Mouse (Mus musculus): ENCODE measurements around the gene Zfp607b. TPM values are rescaled to one million over a fixed set of nuclear protein-coding genes. Genes with fewer than 3 reads are reported as not detected.

The Zfp607b gene
- polyA plus RNA-seq, 1 experiment from 2014 or later, result 7.8 TPM

GRCm38 (mm10) chr7:27674522-27675221, 14.5 kb upstream of the Zfp607b start, which contains the start of gene Map3k10:
Gene Map3k10, minus strand, starts transcription at chr7:27674598.
- Histone ChIP-seq H3K27me3 (ENCODE audit: control insufficient read depth, insufficient read depth, low read length) (no peaks in the 10 kb centered on the region), H3K36me3 (ENCODE audit: control insufficient read depth, insufficient read depth, low read length) (peaks cover 8% of the 10 kb centered on the region; the same call in 1 of the 2 replicates), H3K9me3 (ENCODE audit: control insufficient read depth, low read length) (no peaks in the 10 kb centered on the region), H3K4me1 (replicated peaks; ENCODE audit: control insufficient read depth, insufficient read depth, low read length) (peaks cover 17% of the 10 kb centered on the region; the same call in 1 of the 2 replicates), H3K4me3 (ENCODE audit: low read depth, low read length) (peak within 1 kb of the TSS; percentile 94), H3K9ac (ENCODE audit: low read length) (peak within 1 kb of the TSS; percentile 74), H3K27ac (ENCODE audit: low read depth, low read length) (peak within 1 kb of the TSS; percentile 86), H3K4me2 (ENCODE audit: low read depth, low read length, severe bottlenecking) (peak within 1 kb of the TSS; percentile 91)
- WGBS, result under 1% methylated on average over 31 of the region's 31 CpGs
- peak; percentile 97 for ATAC-seq (replicated peaks; ENCODE audit: low FRiP score)
- peak; percentile 95 for DNase-seq (ENCODE audit: low spot score)

GRCm38 (mm10) chr7:27675222-27675612, 13.9 kb upstream of the Zfp607b start:
- H3K4me3 ChIP-seq (ENCODE audit: low read depth, low read length), result peak overlapping the region; percentile 94
- DNase-seq (ENCODE audit: low spot score), result no peak
- no peaks in the 10 kb centered on the region for H3K9me3 ChIP-seq (ENCODE audit: control insufficient read depth, low read length)
- no peak for ATAC-seq (replicated peaks; ENCODE audit: low FRiP score)
- peak overlapping the region; percentile 91 for H3K4me2 ChIP-seq (ENCODE audit: low read depth, low read length, severe bottlenecking)
- peaks cover 5% of the 10 kb centered on the region; the same call in 1 of the 2 replicates for H3K36me3 ChIP-seq (ENCODE audit: control insufficient read depth, insufficient read depth, low read length)
- peaks cover 17% of the 10 kb centered on the region; the same call in 1 of the 2 replicates for H3K4me1 ChIP-seq (replicated peaks; ENCODE audit: control insufficient read depth, insufficient read depth, low read length)
- peak overlapping the region; percentile 74 for H3K9ac ChIP-seq (ENCODE audit: low read length)
- 31% methylated on average over 14 of the region's 14 CpGs for WGBS
- no peaks in the 10 kb centered on the region for H3K27me3 ChIP-seq (ENCODE audit: control insufficient read depth, insufficient read depth, low read length)
- no peak overlapping the region for H3K27ac ChIP-seq (ENCODE audit: low read depth, low read length)

- 71% methylated on average over 2 of the region's 2 CpGs for WGBS
Observed at GRCm38 (mm10) chr7:27683218-27683617, 5.9 kb upstream of the Zfp607b start.

GRCm38 (mm10) chr7:27685220-27685619, 3.9 kb upstream of the Zfp607b start:
- 42% methylated on average over 5 of the region's 5 CpGs for WGBS
- Histone ChIP-seq H3K27ac (ENCODE audit: low read depth, low read length) (no peak overlapping the region), H3K27me3 (ENCODE audit: control insufficient read depth, insufficient read depth, low read length) (no peaks in the 10 kb centered on the region), H3K9ac (ENCODE audit: low read length) (peak overlapping the region; percentile 41; the same call in 1 of the 2 replicates), H3K4me1 (replicated peaks; ENCODE audit: control insufficient read depth, insufficient read depth, low read length) (0 out of 2 replicates have a peak, but pooled peaks cover 2% of the 10 kb centered on the region), H3K4me2 (ENCODE audit: low read depth, low read length, severe bottlenecking) (peak overlapping the region; percentile 46), H3K36me3 (ENCODE audit: control insufficient read depth, insufficient read depth, low read length) (no peaks in the 10 kb centered on the region), H3K4me3 (ENCODE audit: low read depth, low read length) (no peak overlapping the region), H3K9me3 (ENCODE audit: control insufficient read depth, low read length) (no peaks in the 10 kb centered on the region)
- ATAC-seq (replicated peaks; ENCODE audit: low FRiP score) (no peak), DNase-seq (ENCODE audit: low spot score) (no peak)

More at GRCm38 (mm10) chr7:27683218-27683617, 5.9 kb upstream of the Zfp607b start:
- H3K9ac ChIP-seq (ENCODE audit: low read length), result no peak overlapping the region
- no peaks in the 10 kb centered on the region for H3K4me1 ChIP-seq (replicated peaks; ENCODE audit: control insufficient read depth, insufficient read depth, low read length)
- no peak overlapping the region for H3K27ac ChIP-seq (ENCODE audit: low read depth, low read length)
- H3K36me3 ChIP-seq (ENCODE audit: control insufficient read depth, insufficient read depth, low read length), result no peaks in the 10 kb centered on the region
- H3K4me2 ChIP-seq (ENCODE audit: low read depth, low read length, severe bottlenecking), result no peak overlapping the region
- ATAC-seq (replicated peaks; ENCODE audit: low FRiP score) (no peak), DNase-seq (ENCODE audit: low spot score) (no peak)
- H3K27me3 ChIP-seq (ENCODE audit: control insufficient read depth, insufficient read depth, low read length), result no peaks in the 10 kb centered on the region
- no peak overlapping the region for H3K4me3 ChIP-seq (ENCODE audit: low read depth, low read length)
- H3K9me3 ChIP-seq (ENCODE audit: control insufficient read depth, low read length), result no peaks in the 10 kb centered on the region

- Histone ChIP-seq H3K36me3 (ENCODE audit: control insufficient read depth, insufficient read depth, low read length) (no peaks in the 10 kb centered on the region), H3K27ac (ENCODE audit: low read depth, low read length) (no peak overlapping the region), H3K4me2 (ENCODE audit: low read depth, low read length, severe bottlenecking) (peak overlapping the region; percentile 46), H3K4me1 (replicated peaks; ENCODE audit: control insufficient read depth, insufficient read depth, low read length) (0 out of 2 replicates have a peak, but pooled peaks cover 2% of the 10 kb centered on the region), H3K9me3 (ENCODE audit: control insufficient read depth, low read length) (no peaks in the 10 kb centered on the region), H3K4me3 (ENCODE audit: low read depth, low read length) (no peak overlapping the region), H3K27me3 (ENCODE audit: control insufficient read depth, insufficient read depth, low read length) (no peaks in the 10 kb centered on the region), H3K9ac (ENCODE audit: low read length) (peak overlapping the region; percentile 41; the same call in 1 of the 2 replicates)
- ATAC-seq (replicated peaks; ENCODE audit: low FRiP score), result no peak
- under 1% methylated on average over 6 of the region's 6 CpGs for WGBS
- DNase-seq (ENCODE audit: low spot score), result no peak
Observed at GRCm38 (mm10) chr7:27685681-27686080, 3.5 kb upstream of the Zfp607b start.

- Histone ChIP-seq H3K36me3 (ENCODE audit: control insufficient read depth, insufficient read depth, low read length) (no peaks in the 10 kb centered on the region), H3K27ac (ENCODE audit: low read depth, low read length) (no peak overlapping the region), H3K4me1 (replicated peaks; ENCODE audit: control insufficient read depth, insufficient read depth, low read length) (0 out of 2 replicates have a peak, but pooled peaks cover 2% of the 10 kb centered on the region), H3K27me3 (ENCODE audit: control insufficient read depth, insufficient read depth, low read length) (no peaks in the 10 kb centered on the region), H3K4me2 (ENCODE audit: low read depth, low read length, severe bottlenecking) (no peak overlapping the region), H3K9me3 (ENCODE audit: control insufficient read depth, low read length) (no peaks in the 10 kb centered on the region), H3K4me3 (ENCODE audit: low read depth, low read length) (no peak overlapping the region), H3K9ac (ENCODE audit: low read length) (no peak overlapping the region)
- no peak for DNase-seq (ENCODE audit: low spot score)
- ATAC-seq (replicated peaks; ENCODE audit: low FRiP score), result no peak
- 87% methylated on average over 1 of the region's 1 CpGs for WGBS
Observed at GRCm38 (mm10) chr7:27687043-27687442, 2.1 kb upstream of the Zfp607b start.

- DNase-seq (ENCODE audit: low spot score) (no peak), ATAC-seq (replicated peaks; ENCODE audit: low FRiP score) (no peak)
- 0 out of 2 replicates have a peak, but pooled peaks cover 2% of the 10 kb centered on the region for H3K4me1 ChIP-seq (replicated peaks; ENCODE audit: control insufficient read depth, insufficient read depth, low read length)
- H3K27ac ChIP-seq (ENCODE audit: low read depth, low read length), result no peak overlapping the region
- no peaks in the 10 kb centered on the region for H3K27me3 ChIP-seq (ENCODE audit: control insufficient read depth, insufficient read depth, low read length)
- WGBS, result 75% methylated on average over 3 of the region's 3 CpGs
- peak overlapping the region; percentile 30; the same call in 1 of the 2 replicates for H3K4me3 ChIP-seq (ENCODE audit: low read depth, low read length)
- H3K36me3 ChIP-seq (ENCODE audit: control insufficient read depth, insufficient read depth, low read length), result no peaks in the 10 kb centered on the region
- no peak overlapping the region for H3K4me2 ChIP-seq (ENCODE audit: low read depth, low read length, severe bottlenecking)
- no peaks in the 10 kb centered on the region for H3K9me3 ChIP-seq (ENCODE audit: control insufficient read depth, low read length)
- H3K9ac ChIP-seq (ENCODE audit: low read length), result no peak overlapping the region
Observed at GRCm38 (mm10) chr7:27687836-27688235, 1.3 kb upstream of the Zfp607b start.

- 0 out of 2 replicates have a peak, but pooled peaks cover 2% of the 10 kb centered on the region for H3K4me1 ChIP-seq (replicated peaks; ENCODE audit: control insufficient read depth, insufficient read depth, low read length)
- no peaks in the 10 kb centered on the region for H3K27me3 ChIP-seq (ENCODE audit: control insufficient read depth, insufficient read depth, low read length)
- H3K9ac ChIP-seq (ENCODE audit: low read length), result peak overlapping the region; percentile 58
- peak overlapping the region; percentile 30 for H3K4me3 ChIP-seq (ENCODE audit: low read depth, low read length)
- H3K36me3 ChIP-seq (ENCODE audit: control insufficient read depth, insufficient read depth, low read length), result no peaks in the 10 kb centered on the region
- no peak for DNase-seq (ENCODE audit: low spot score)
- no peak for ATAC-seq (replicated peaks; ENCODE audit: low FRiP score)
- WGBS, result 40% methylated on average over 14 of the region's 14 CpGs
- H3K9me3 ChIP-seq (ENCODE audit: control insufficient read depth, low read length), result no peaks in the 10 kb centered on the region
- peak overlapping the region; percentile 53 for H3K4me2 ChIP-seq (ENCODE audit: low read depth, low read length, severe bottlenecking)
- H3K27ac ChIP-seq (ENCODE audit: low read depth, low read length), result 0 out of 2 replicates have a peak overlapping the region, but pooled peaks have one; percentile 1
Observed at GRCm38 (mm10) chr7:27688246-27688788, 823 bp upstream of the Zfp607b start.

All from forebrain, embryonic 11.5 days (tissue).